Mouse (Mus musculus) neural tube, embryonic 13.5 days (tissue): ENCODE measurements at regions not wholly inside any gene's neighbourhood (a gene's known extent, or its start where the extent isn't known, plus 50 kb on each side); places are given as distances from the start of the nearest gene placed in this dataset.
A peak's percentile ranks its signal among the peaks of the same experiment; 100 is the strongest.

ENCODE experiments used
- ATAC-seq: fragments of 200-750 bp; cut with Nextera tagmentation; 2 replicates; pipeline ENCODE4 v1.8.0; 2017; ENCODE audit warnings: low read depth, mild to moderate bottlenecking, moderate TSS enrichment, moderate library complexity
- H3K27ac ChIP-seq: fragments of 300-500 bp; sonication (generic); replicated peaks from 2 replicates; pipeline ENCODE4 v1.5.1; 2015; ENCODE audit warnings: moderate library complexity, mild to moderate bottlenecking, inconsistent platforms
- H3K27me3 ChIP-seq: fragments of 300-500 bp; sonication (generic); 2 replicates; pipeline ENCODE4 v1.6.1; 2015; ENCODE audit warnings: mild to moderate bottlenecking, inconsistent platforms
- H3K36me3 ChIP-seq: fragments of 300-500 bp; sonication (generic); 2 replicates; pipeline ENCODE4 v1.6.1; 2015; ENCODE audit warnings: mild to moderate bottlenecking, inconsistent platforms
- H3K4me1 ChIP-seq: fragments of 300-500 bp; sonication (generic); replicated peaks from 2 replicates; pipeline ENCODE4 v1.6.1; 2015; ENCODE audit warnings: inconsistent platforms
- H3K4me2 ChIP-seq: fragments of 300-500 bp; sonication (generic); 2 replicates; pipeline ENCODE4 v1.6.1; 2015; ENCODE audit warnings: inconsistent platforms, mild to moderate bottlenecking, moderate library complexity
- H3K4me3 ChIP-seq: fragments of 300-500 bp; sonication (generic); 2 replicates; pipeline ENCODE4 v1.5.1; 2015; ENCODE audit warnings: mild to moderate bottlenecking, inconsistent platforms
- H3K9ac ChIP-seq: fragments of 300-500 bp; sonication (generic); 2 replicates; pipeline ENCODE4 v1.6.1; 2015; ENCODE audit warnings: moderate library complexity, mild to moderate bottlenecking, inconsistent platforms
- H3K9me3 ChIP-seq: fragments of 300-500 bp; sonication (generic); 2 replicates; pipeline ENCODE4 v1.6.1; 2016; ENCODE audit warnings: inconsistent platforms
- WGBS: fragments of 180-500 bp; shearing (Covaris S2); methylation state at CpG from one replicate; pipeline ENCODE4 v1.1.7; 2015; 5-methylcytosine and 5-hydroxymethylcytosine counted together

- ATAC-seq: no peak
- no peak overlapping the region for H3K4me3 ChIP-seq
- H3K9me3 ChIP-seq: no peaks in the 10 kb centered on the region
- no peaks in the 10 kb centered on the region for H3K27me3 ChIP-seq
- 73% methylated on average over 6 of the region's 6 CpGs for WGBS
- H3K9ac ChIP-seq: no peak overlapping the region
- no peaks in the 10 kb centered on the region for H3K36me3 ChIP-seq
- H3K27ac ChIP-seq: no peak overlapping the region
- H3K4me1 ChIP-seq: peaks cover 8% of the 10 kb centered on the region; the same call in 1 of the 2 replicates
- no peak overlapping the region for H3K4me2 ChIP-seq
These were observed 52.0 kb upstream of the Mgat5 start for GRCm38 (mm10) chr1:127152840-127153239.

GRCm38 (mm10) chr1:127135521-127135920 lies 69.3 kb upstream of the Mgat5 start:
- H3K4me3 ChIP-seq: no peak overlapping the region
- H3K9ac ChIP-seq: no peak overlapping the region
- no peak for ATAC-seq
- H3K4me2 ChIP-seq: no peak overlapping the region
- no peaks in the 10 kb centered on the region for H3K36me3 ChIP-seq
- no peaks in the 10 kb centered on the region for H3K9me3 ChIP-seq
- H3K27me3 ChIP-seq: no peaks in the 10 kb centered on the region
- no peaks in the 10 kb centered on the region for H3K4me1 ChIP-seq
- H3K27ac ChIP-seq: no peak overlapping the region
- WGBS: 73% methylated on average over 4 of the region's 4 CpGs

GRCm38 (mm10) chr1:127131871-127132270 lies 72.9 kb upstream of the Mgat5 start:
- Histone ChIP-seq H3K4me2 (no peak overlapping the region), H3K9me3 (no peaks in the 10 kb centered on the region), H3K27me3 (no peaks in the 10 kb centered on the region), H3K27ac (no peak overlapping the region), H3K36me3 (no peaks in the 10 kb centered on the region), H3K9ac (no peak overlapping the region), H3K4me3 (no peak overlapping the region), H3K4me1 (no peaks in the 10 kb centered on the region)
- 82% methylated on average over 5 of the region's 5 CpGs for WGBS
- ATAC-seq: no peak

- Histone ChIP-seq H3K36me3 (no peaks in the 10 kb centered on the region), H3K4me3 (no peak overlapping the region), H3K9ac (no peak overlapping the region), H3K9me3 (no peaks in the 10 kb centered on the region), H3K27me3 (no peaks in the 10 kb centered on the region), H3K4me2 (no peak overlapping the region), H3K4me1 (no peaks in the 10 kb centered on the region), H3K27ac (no peak overlapping the region)
- 73% methylated on average over 5 of the region's 5 CpGs for WGBS
- ATAC-seq: no peak
These were observed 80.0 kb upstream of the Mgat5 start for GRCm38 (mm10) chr1:127124862-127125261.

GRCm38 (mm10) chr1:127118019-127118418 lies 86.8 kb upstream of the Mgat5 start:
- no peak overlapping the region for H3K9ac ChIP-seq
- H3K4me1 ChIP-seq: no peaks in the 10 kb centered on the region
- no peak overlapping the region for H3K4me2 ChIP-seq
- H3K9me3 ChIP-seq: no peaks in the 10 kb centered on the region
- H3K27me3 ChIP-seq: no peaks in the 10 kb centered on the region
- H3K27ac ChIP-seq: no peak overlapping the region
- ATAC-seq: no peak
- 87% methylated on average over 1 of the region's 1 CpGs for WGBS
- no peak overlapping the region for H3K4me3 ChIP-seq
- H3K36me3 ChIP-seq: no peaks in the 10 kb centered on the region

GRCm38 (mm10) chr1:127107485-127107884 lies 97.3 kb upstream of the Mgat5 start:
- no peaks in the 10 kb centered on the region for H3K36me3 ChIP-seq
- no peak overlapping the region for H3K9ac ChIP-seq
- H3K4me2 ChIP-seq: no peak overlapping the region
- H3K27ac ChIP-seq: no peak overlapping the region
- peaks cover 10% of the 10 kb centered on the region for H3K4me1 ChIP-seq
- no peak overlapping the region for H3K4me3 ChIP-seq
- no peaks in the 10 kb centered on the region for H3K27me3 ChIP-seq
- peak; percentile 92 for ATAC-seq
- 47% methylated on average over 5 of the region's 5 CpGs for WGBS
- no peaks in the 10 kb centered on the region for H3K9me3 ChIP-seq

- Histone ChIP-seq H3K9ac (no peak overlapping the region), H3K4me3 (no peak overlapping the region), H3K9me3 (no peaks in the 10 kb centered on the region), H3K27ac (no peak overlapping the region), H3K4me2 (no peak overlapping the region), H3K4me1 (peaks cover 10% of the 10 kb centered on the region), H3K27me3 (no peaks in the 10 kb centered on the region), H3K36me3 (no peaks in the 10 kb centered on the region)
- WGBS: 45% methylated on average over 8 of the region's 8 CpGs
- ATAC-seq: no peak
These were observed 99.0 kb upstream of the Mgat5 start for GRCm38 (mm10) chr1:127105861-127106260.

- 65% methylated on average over 2 of the region's 2 CpGs for WGBS
- no peaks in the 10 kb centered on the region for H3K36me3 ChIP-seq
- peaks cover 10% of the 10 kb centered on the region for H3K4me1 ChIP-seq
- no peaks in the 10 kb centered on the region for H3K27me3 ChIP-seq
- no peak overlapping the region for H3K4me3 ChIP-seq
- H3K4me2 ChIP-seq: no peak overlapping the region
- H3K9me3 ChIP-seq: no peaks in the 10 kb centered on the region
- no peak overlapping the region for H3K9ac ChIP-seq
- H3K27ac ChIP-seq: no peak overlapping the region
- no peak for ATAC-seq
These were observed 101.2 kb upstream of the Mgat5 start for GRCm38 (mm10) chr1:127103664-127104063.

- no peak overlapping the region for H3K27ac ChIP-seq
- H3K4me3 ChIP-seq: no peak overlapping the region
- H3K9ac ChIP-seq: no peak overlapping the region
- H3K4me2 ChIP-seq: no peak overlapping the region
- no peaks in the 10 kb centered on the region for H3K36me3 ChIP-seq
- H3K27me3 ChIP-seq: no peaks in the 10 kb centered on the region
- H3K9me3 ChIP-seq: no peaks in the 10 kb centered on the region
- H3K4me1 ChIP-seq: no peaks in the 10 kb centered on the region
- no peak for ATAC-seq
These were observed 105.9 kb upstream of the Mgat5 start for GRCm38 (mm10) chr1:127098871-127099420.

- Histone ChIP-seq H3K36me3 (no peaks in the 10 kb centered on the region), H3K9ac (no peak overlapping the region), H3K27me3 (no peaks in the 10 kb centered on the region), H3K4me1 (no peaks in the 10 kb centered on the region), H3K4me3 (no peak overlapping the region), H3K9me3 (0 out of 2 replicates have a peak, but pooled peaks cover 3% of the 10 kb centered on the region), H3K4me2 (no peak overlapping the region), H3K27ac (no peak overlapping the region)
- ATAC-seq: no peak
These were observed 117.2 kb upstream of the Mgat5 start for GRCm38 (mm10) chr1:127087616-127088015.

GRCm38 (mm10) chr1:127085988-127086387 lies 118.8 kb upstream of the Mgat5 start:
- WGBS: 86% methylated on average over 4 of the region's 4 CpGs
- H3K4me2 ChIP-seq: no peak overlapping the region
- H3K4me1 ChIP-seq: no peaks in the 10 kb centered on the region
- no peak for ATAC-seq
- H3K36me3 ChIP-seq: no peaks in the 10 kb centered on the region
- H3K4me3 ChIP-seq: no peak overlapping the region
- no peaks in the 10 kb centered on the region for H3K27me3 ChIP-seq
- no peak overlapping the region for H3K9ac ChIP-seq
- H3K9me3 ChIP-seq: 0 out of 2 replicates have a peak, but pooled peaks cover 3% of the 10 kb centered on the region
- H3K27ac ChIP-seq: no peak overlapping the region

GRCm38 (mm10) chr1:127083761-127084308 lies 121.0 kb upstream of the Mgat5 start:
- 73% methylated on average over 3 of the region's 3 CpGs for WGBS
- Histone ChIP-seq H3K9ac (no peak overlapping the region), H3K9me3 (0 out of 2 replicates have a peak, but pooled peaks cover 5% of the 10 kb centered on the region), H3K27ac (no peak overlapping the region), H3K27me3 (no peaks in the 10 kb centered on the region), H3K36me3 (no peaks in the 10 kb centered on the region), H3K4me2 (no peak overlapping the region), H3K4me1 (no peaks in the 10 kb centered on the region), H3K4me3 (no peak overlapping the region)
- no peak for ATAC-seq

- no peak overlapping the region for H3K4me2 ChIP-seq
- 0 out of 2 replicates have a peak, but pooled peaks cover 5% of the 10 kb centered on the region for H3K9me3 ChIP-seq
- H3K4me1 ChIP-seq: no peaks in the 10 kb centered on the region
- H3K4me3 ChIP-seq: no peak overlapping the region
- WGBS: 70% methylated on average over 4 of the region's 4 CpGs
- H3K27ac ChIP-seq: no peak overlapping the region
- H3K27me3 ChIP-seq: no peaks in the 10 kb centered on the region
- no peaks in the 10 kb centered on the region for H3K36me3 ChIP-seq
- no peak overlapping the region for H3K9ac ChIP-seq
- ATAC-seq: no peak
These were observed 125.8 kb upstream of the Mgat5 start for GRCm38 (mm10) chr1:127079012-127079411.
